Mouse (Mus musculus): ENCODE results near the gene Gm10392. TPM values are rescaled to one million over a fixed set of nuclear protein-coding genes. Genes with fewer than 3 reads are reported as not detected.

Gene Gm10392
- total RNA-seq (2023), result 3.0 TPM

GRCm38 (mm10) chr11:77519043-77519442 is at the start of gene Gm10392:
Gm10392 (minus strand) TSS chr11:77519198.

DNA sequence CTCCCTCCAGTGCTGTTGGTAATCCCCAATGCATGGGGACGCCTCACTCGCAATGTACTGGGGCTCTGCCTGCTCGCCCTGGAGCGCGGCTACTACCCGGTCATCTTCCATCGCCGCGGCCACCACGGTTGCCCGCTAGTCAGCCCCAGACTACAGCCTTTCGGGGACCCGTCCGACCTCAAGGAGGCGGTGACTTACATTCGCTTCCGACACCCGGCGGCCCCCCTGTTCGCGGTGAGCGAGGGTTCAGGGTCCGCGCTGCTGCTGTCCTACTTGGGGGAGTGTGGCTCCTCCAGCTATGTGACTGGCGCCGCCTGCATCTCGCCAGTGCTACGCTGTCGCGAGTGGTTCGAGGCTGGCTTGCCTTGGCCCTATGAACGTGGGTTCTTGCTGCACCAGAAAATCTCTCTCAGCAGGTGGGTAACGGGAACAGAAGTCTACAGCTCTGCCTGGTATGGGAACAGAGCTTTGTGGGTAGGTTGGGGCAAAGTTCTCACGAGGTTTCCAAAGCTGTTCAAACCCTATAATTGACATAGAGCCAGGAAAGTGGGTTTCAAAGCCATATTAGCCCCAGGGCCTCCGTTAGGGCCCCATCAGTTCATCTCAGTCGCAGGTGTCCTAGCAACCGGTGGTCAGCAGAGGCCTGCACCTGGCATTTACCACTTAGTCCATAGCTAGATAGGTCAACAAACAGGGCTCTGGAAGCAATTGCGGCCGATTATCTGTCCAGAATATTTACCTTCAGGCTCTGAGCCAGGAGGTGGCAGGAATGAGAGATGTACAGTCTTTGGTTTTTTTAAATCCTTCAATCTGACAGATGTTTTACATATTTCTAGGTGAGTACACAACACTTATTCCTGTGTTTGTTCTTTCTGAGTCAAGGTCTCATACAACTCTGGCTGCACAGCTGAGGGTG is 3.1 kb downstream of the Gm10392 start, which contains the start of gene Trp53i13:
Gene Trp53i13, minus strand, starts transcription at position 344 of the 916 bp plus-strand sequence.

GRCm38 (mm10) chr11:77514832-77515636 is 4.0 kb downstream of the Gm10392 start, which contains the start of gene Abhd15:
Abhd15 (plus strand) TSS chr11:77515121.

DNA sequence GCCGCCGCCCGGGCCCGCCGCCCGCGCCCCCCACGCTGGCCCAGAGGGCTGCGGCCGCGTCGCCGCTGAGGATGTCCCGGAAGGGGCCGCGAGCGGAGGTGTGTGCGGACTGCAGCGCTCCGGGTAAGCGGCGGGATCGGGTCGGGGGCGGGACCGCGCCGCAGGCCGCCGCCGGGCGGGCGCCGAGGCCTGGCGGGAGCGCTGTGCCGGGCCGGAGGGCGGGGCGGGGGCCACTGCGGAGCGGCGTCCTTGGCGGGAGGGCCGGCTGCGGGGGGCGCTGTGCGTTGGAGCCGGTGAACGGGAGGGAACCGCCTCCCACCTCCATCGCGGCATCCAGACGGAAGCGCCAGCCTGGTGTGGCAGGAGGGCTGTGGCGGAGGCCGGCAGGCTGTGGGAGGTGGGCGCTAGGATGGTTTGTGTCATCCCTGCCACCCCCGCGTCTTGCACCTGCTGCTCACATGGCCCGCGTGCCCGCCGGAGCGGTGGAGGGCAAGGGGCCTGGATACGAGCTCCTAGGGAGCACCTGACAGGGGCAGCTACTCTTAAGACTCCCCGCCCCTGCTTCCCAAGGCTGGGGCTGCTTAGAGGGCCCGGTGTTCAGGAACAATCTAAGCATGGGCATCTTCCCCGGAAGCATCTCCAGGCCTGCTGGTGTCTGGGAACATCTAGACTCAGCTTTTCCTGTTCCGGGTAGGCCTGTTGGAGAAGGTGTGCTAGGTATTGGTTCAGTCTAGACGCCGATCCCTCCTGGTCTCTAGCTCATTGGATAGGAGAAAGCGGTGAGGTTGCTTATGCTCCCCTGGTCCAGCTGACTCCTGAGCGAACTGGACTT is 25.3 kb downstream of the Gm10392 start, which contains the start of gene Git1:
Gene Git1, plus strand, starts transcription at position 51 of the 832 bp plus-strand sequence.

GRCm38 (mm10) chr11:77489591-77490235 is 29.3 kb downstream of the Gm10392 start, which contains the start of gene Ankrd13b:
Ankrd13b (minus strand) TSS chr11:77489678.

Other genes starting within 250 kb of the Gm10392 start
- 1.0 TPM for gene Coro6, start 56.8 kb downstream of the Gm10392 start, total RNA-seq (2023)
- gene Ankrd13b, start 29.5 kb downstream of the Gm10392 start, total RNA-seq (2023), result 17.7 TPM
- 47.8 TPM for gene Git1, start 25.6 kb downstream of the Gm10392 start, total RNA-seq (2023)
- 6.8 TPM for gene Abhd15, start 4.1 kb downstream of the Gm10392 start, total RNA-seq (2023)
- 21.7 TPM for gene Trp53i13, start 3.2 kb downstream of the Gm10392 start, total RNA-seq (2023)
- gene Taok1, start 88.6 kb upstream of the Gm10392 start, total RNA-seq (2023), result 41.1 TPM
- gene Nufip2, start 167.0 kb upstream of the Gm10392 start, total RNA-seq (2023), result 149 TPM
- not detected for gene Cryba1, start 206.1 kb upstream of the Gm10392 start, total RNA-seq (2023)
- 62.6 TPM for gene Myo18a, start 244.0 kb upstream of the Gm10392 start, total RNA-seq (2023)